Mouse (Mus musculus) CD4-positive, CD25-positive, alpha-beta regulatory T cell, adult 4 months (primary cell): ENCODE data around the gene Serpinb9d. TPM values are rescaled to one million over a fixed set of nuclear protein-coding genes. Genes with fewer than 3 reads are reported as not detected.
"Not testable (repeated sequence)": the region's sequence is repeated elsewhere in the genome, so short reads cannot be mapped to it uniquely, and the experiment has no call there.

ENCODE experiments used
- ATAC-seq: one replicate; pipeline ENCODE4 v1.8.0; 2017
- polyA plus RNA-seq, 2 experiments: library from polyadenylated mRNA; unstranded; fragments of 100-300 nt; shearing (Covaris generic); gene quantifications; one replicate each; pipeline ENCODE4 v1.2.1; 2017

Gene Serpinb9d
- polyA plus RNA-seq = not detected

DNA sequence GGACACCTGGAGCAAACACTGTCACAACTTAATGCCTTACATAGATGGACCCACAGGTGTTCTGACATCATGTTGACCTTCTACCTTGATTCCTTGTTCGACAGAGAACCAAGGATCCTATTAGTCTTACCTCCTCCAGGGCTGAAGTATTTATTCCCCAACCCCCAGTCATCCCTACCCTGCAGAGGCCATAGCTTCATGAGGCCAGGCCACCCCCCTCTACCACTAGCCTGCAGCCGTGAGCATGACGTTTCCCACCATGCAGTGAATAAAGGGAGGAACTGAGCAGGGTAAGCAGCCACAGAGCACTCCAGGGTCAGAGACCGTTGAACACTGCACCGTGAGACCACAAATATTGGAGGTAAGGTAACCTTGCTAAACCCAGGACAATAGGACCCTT, at the start of gene Serpinb9d:
Gene Serpinb9d (plus strand): TSS at position 301 of the 400 bp plus-strand sequence.
- no peak for ATAC-seq

- no peak for ATAC-seq
These were observed 33.1 kb upstream of the Serpinb9d start, which contains the start of gene Serpinb9c for GRCm38 (mm10) chr13:33159642-33160041. Serpinb9c (minus strand) TSS chr13:33159742.

DNA sequence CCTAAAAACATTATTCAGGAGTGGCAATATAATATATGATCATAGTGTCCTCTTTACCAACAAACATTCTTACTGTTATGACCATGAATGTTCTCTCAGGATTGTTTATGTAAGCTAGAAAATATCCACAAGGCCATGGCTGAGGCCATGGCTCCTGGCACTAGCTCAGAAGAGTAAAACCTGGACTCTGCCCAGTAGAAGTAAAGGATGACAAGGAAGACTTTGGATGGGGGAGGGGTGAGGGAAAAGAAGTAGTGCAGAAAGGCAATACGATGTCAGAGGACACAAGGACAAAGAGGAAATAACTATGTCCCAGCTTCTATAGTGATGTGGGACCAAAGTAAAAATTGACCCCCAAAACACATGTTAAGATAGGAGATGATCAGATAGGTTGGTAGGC, 2.3 kb upstream of the Serpinb9d start:
- ATAC-seq = not testable (repeated sequence)

GRCm38 (mm10) chr13:33199740-33200139, 7.0 kb downstream of the Serpinb9d start:
- no peak for ATAC-seq

DNA sequence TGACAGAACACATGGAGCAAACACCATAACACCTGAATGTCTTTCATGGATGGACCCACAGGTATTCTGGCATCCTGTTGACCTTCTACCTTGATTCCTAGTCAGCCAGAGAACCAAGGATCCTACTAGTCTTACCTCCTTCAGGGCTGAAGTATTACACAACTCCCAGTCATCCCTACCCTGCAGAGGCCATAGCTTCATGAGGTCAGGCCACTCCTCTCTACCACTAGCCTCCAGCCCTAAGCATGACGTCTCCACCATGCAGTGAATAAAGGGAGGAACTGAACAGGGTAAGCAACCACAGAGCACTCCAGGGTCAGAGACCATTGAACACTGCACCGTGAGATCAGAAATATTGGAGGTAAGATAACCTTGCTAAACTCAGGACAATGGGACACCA, 56.6 kb downstream of the Serpinb9d start, which contains the start of gene Serpinb9e:
Gene Serpinb9e (plus strand): TSS at position 301 of the 400 bp plus-strand sequence.
- not testable (repeated sequence) for ATAC-seq

Other genes with a start within 250 kb of the Serpinb9d start
- gene Serpinb6b, start 227.8 kb upstream of the Serpinb9d start, polyA plus RNA-seq = 10 to 100 TPM; 29.2 to 38.8 TPM
- 10 to 100 TPM; 21.9 to 23.4 TPM for gene Serpinb9, start 189.7 kb upstream of the Serpinb9d start, polyA plus RNA-seq
- under 1 TPM in 1 of 2 experiments, not detected in 1; 0.42 TPM for gene Serpinb9b, start 165.5 kb upstream of the Serpinb9d start, polyA plus RNA-seq
- not detected for gene Serpinb1b, start 114.4 kb upstream of the Serpinb9d start, polyA plus RNA-seq
- gene Serpinb9c, start 33.2 kb upstream of the Serpinb9d start, polyA plus RNA-seq = not detected
- gene Serpinb9e, start 56.7 kb downstream of the Serpinb9d start, polyA plus RNA-seq = not detected
- gene Serpinb9f, start 131.1 kb downstream of the Serpinb9d start, polyA plus RNA-seq = not detected
- not detected for gene Gm11397, start 202.8 kb downstream of the Serpinb9d start, polyA plus RNA-seq